Mouse (Mus musculus) testis, adult 2 months (tissue): Measurements from ENCODE around the gene Hoxb8. TPM values are rescaled to one million over a fixed set of nuclear protein-coding genes. Genes with fewer than 3 reads are reported as not detected.

Experiments used
- H3K27ac ChIP-seq: fragments of 200-500 bp; 2 replicates; pipeline ENCODE4 v1.5.1; 2012; ENCODE audit warnings: low read depth, low read length; ENCODE audit not compliant: control insufficient read depth, insufficient read depth
- H3K27me3 ChIP-seq: fragments of 200-500 bp; 2 replicates; pipeline ENCODE4 v1.6.1; 2012; ENCODE audit warnings: mild to moderate bottlenecking, low read length, moderate library complexity; ENCODE audit not compliant: control insufficient read depth, insufficient read depth
- H3K36me3 ChIP-seq: fragments of 200-500 bp; 2 replicates; pipeline ENCODE4 v1.6.1; 2012; ENCODE audit warnings: mild to moderate bottlenecking, low read length; ENCODE audit not compliant: control insufficient read depth, insufficient read depth
- H3K4me1 ChIP-seq: fragments of 200-500 bp; 2 replicates; pipeline ENCODE4 v1.6.1; 2012; ENCODE audit warnings: low read length; ENCODE audit not compliant: control insufficient read depth, insufficient read depth
- H3K4me3 ChIP-seq: fragments of 200-500 bp; 2 replicates; pipeline ENCODE4 v1.5.1; 2012; ENCODE audit warnings: low read depth, mild to moderate bottlenecking, low read length, moderate library complexity, mixed read lengths; ENCODE audit not compliant: control insufficient read depth
- CTCF ChIP-seq: fragments of 200-500 bp; IDR thresholded peaks from 2 replicates; pipeline ENCODE4 v1.5.1; 2012; ENCODE audit warnings: low read depth, mild to moderate bottlenecking, inconsistent platforms, low read length, moderate library complexity; ENCODE audit not compliant: control insufficient read depth, insufficient read depth, insufficient replicate concordance
- POLR2A ChIP-seq: fragments of 200-500 bp; IDR thresholded peaks from 2 replicates; pipeline ENCODE4 v1.6.1; 2012; ENCODE audit warnings: low read depth, mild to moderate bottlenecking, inconsistent platforms, low read length, moderate library complexity; ENCODE audit not compliant: control insufficient read depth
- polyA plus RNA-seq: library from polyadenylated mRNA; depleted of rRNA; stranded (reverse); fragments of >200 nt; gene quantifications from 2 replicates; pipeline ENCODE4 v1.2.3, GENCODE M21; 2012

The Hoxb8 gene
- polyA plus RNA-seq, 1 experiment: 0.11 TPM

DNA sequence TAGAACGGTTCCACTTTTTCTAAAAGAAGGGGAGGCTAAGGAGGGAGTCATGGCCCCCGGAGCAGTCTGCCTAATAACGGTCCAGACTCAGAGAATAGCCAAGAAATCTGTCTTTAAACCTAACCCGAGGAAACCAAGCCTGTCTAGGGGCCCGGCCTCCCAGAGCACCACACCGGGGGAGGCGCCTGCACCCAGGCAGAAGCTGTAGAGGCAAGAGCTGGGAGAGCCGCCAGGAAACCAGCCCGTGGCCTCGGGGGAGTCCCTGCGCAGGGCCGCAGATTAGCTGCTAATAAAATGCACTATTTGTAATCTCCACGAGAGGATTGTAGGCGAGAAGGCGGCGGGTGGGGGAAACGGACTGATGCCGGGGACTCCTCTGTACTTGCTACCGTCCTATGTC lies 11.8 kb upstream of the Hoxb8 start:
- H3K36me3 ChIP-seq: no peaks in the 10 kb centered on the region
- H3K4me3 ChIP-seq: no peak overlapping the region
- peaks cover 8% of the 10 kb centered on the region for H3K27me3 ChIP-seq
- TF ChIP-seq CTCF (no peak), POLR2A (no peak)
- no peak overlapping the region for H3K27ac ChIP-seq
- peaks cover 15% of the 10 kb centered on the region for H3K4me1 ChIP-seq

DNA sequence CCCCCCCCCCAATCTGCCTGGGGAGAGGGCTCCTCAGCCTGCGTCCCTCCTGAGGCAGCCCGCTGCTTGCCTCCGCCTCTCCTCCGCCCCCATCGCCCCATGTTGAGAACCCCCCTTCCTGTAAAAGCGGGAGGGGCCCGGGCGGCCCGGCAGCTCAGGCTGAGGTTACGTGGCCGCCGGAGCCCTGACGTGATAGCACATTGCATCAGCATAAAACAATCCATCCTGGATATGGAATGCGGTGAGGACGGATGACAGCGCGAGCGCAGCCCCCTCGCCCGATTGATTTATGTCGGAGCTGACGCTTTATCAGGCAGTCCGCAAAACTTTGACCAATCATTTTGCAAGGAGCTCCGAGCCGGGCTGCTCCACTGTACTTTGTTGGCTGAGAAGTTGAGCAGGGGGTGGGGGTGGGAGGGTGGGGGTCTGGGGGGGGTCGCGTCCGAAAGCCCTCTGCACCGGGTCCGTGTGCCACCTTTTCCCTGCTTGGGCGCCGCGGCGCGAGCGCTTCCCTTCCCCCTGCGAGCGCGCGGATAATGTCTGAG lies 10.6 kb upstream of the Hoxb8 start, which contains the start of gene Hoxb9:
Gene Hoxb9, plus strand, starts transcription at position 462 of the 545 bp plus-strand sequence.
- H3K27ac ChIP-seq: no peak within 1 kb of the TSS
- peaks cover 8% of the 10 kb centered on the region for H3K27me3 ChIP-seq
- H3K36me3 ChIP-seq: no peaks in the 10 kb centered on the region
- no peak for TF ChIP-seq POLR2A
- TF ChIP-seq CTCF: no peak
- H3K4me3 ChIP-seq: peak within 1 kb of the TSS; percentile 39
- H3K4me1 ChIP-seq: peaks cover 15% of the 10 kb centered on the region

DNA sequence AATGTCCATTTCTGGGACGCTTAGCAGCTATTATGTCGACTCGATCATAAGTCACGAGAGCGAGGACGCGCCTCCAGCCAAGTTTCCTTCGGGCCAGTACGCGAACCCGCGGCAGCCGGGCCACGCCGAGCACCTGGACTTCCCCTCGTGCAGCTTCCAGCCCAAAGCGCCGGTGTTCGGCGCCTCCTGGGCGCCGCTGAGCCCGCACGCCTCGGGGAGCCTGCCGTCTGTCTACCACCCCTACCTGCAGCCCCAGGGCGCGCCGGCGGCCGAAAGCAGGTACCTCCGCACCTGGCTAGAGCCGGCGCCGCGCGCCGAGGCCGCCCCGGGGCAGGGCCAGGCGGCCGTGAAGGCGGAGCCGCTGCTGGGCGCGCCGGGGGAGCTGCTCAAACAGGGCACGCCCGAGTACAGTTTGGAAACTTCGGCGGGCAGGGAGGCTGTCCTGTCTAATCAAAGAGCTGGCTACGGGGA lies 10.1 kb upstream of the Hoxb8 start:
- H3K4me3 ChIP-seq: peak overlapping the region; percentile 39
- H3K4me1 ChIP-seq: peaks cover 15% of the 10 kb centered on the region
- TF ChIP-seq CTCF (no peak), POLR2A (no peak)
- H3K27ac ChIP-seq: no peak overlapping the region
- H3K27me3 ChIP-seq: peaks cover 8% of the 10 kb centered on the region
- no peaks in the 10 kb centered on the region for H3K36me3 ChIP-seq

DNA sequence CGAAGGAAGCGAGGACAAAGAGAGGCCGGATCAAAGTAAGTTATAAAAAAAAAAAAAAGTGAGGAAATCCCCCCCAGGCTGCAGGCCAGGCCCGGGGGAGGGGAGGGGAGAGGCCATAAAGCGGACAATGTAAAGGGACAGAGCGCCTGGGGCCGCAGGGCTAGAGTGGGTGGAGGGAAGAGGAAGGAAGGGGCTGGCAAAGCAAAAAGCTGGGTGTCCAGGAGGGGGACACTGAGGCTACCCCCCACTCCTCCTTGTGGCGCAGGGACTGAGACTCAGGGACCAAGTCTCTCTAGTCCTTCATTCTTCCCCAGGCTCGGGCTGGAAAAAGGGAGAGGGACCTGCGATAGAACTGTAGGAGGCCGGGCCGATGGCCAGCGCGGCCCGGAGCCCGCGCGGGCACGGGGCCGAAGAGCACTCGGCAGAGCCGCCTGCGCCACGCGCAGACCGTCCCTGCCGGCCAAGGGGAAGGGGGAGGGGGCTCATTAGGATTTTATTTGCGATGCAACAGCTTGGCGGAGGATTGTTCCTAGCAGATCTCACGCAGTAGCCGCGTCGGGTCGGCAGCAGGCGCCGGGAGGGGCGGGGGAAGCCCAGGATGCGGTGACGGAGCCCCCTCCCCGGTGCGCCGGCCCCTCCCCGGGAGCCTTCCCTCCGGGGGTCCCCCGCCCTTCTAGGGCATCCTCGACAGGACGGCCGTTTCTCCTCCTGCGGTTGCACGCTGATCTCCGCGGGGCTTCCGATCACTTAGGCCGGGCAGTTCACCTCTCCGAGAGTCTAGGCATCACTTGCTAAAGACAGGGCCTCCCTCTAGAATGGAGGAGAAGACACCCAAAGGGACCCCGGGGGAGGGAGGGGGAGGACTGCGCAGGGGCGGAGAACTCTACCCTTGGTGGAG lies 9.4 kb upstream of the Hoxb8 start:
- no peaks in the 10 kb centered on the region for H3K36me3 ChIP-seq
- peaks cover 16% of the 10 kb centered on the region for H3K4me1 ChIP-seq
- H3K4me3 ChIP-seq: peak overlapping the region; percentile 32
- peaks cover 8% of the 10 kb centered on the region for H3K27me3 ChIP-seq
- no peak for TF ChIP-seq CTCF
- no peak for TF ChIP-seq POLR2A
- no peak overlapping the region for H3K27ac ChIP-seq

DNA sequence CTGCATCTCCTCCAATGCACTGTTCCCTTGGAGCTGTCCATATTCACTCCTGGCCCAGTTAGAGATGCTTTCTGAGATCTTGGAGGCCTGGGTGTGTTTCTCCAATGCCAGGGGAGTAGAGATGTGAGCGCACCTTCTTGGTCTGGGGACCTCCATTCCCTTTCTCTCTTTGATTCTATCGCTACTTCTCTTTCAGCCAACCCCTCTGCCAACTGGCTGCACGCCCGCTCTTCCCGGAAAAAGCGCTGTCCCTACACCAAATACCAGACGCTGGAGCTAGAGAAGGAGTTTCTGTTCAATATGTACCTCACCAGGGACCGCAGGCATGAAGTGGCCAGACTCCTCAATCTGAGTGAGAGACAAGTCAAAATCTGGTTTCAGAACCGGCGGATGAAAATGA lies 7.3 kb upstream of the Hoxb8 start:
- Histone ChIP-seq H3K4me1 (peaks cover 17% of the 10 kb centered on the region), H3K27me3 (peaks cover 10% of the 10 kb centered on the region), H3K36me3 (no peaks in the 10 kb centered on the region), H3K27ac (no peak overlapping the region), H3K4me3 (no peak overlapping the region)
- TF ChIP-seq POLR2A (no peak), CTCF (no peak)

DNA sequence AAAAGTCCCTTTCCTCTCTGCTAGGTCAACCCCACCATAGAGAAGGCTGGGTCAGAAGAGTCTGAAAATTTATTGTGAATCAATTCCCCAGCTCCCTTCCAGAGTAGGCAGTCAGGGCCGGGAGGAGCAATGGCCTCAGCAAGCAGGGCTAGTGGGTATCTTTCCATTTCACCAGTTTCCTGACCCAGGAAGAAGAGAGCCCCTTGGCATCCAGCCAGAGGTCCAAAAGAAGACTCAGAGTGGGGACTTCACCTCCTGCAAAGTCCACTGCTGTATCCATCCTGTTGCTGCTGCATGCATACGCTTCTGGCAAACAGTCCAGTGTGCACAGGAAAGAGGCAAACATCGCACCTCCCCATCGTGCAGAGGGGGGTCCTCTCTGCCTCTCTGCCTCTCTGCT lies 5.8 kb upstream of the Hoxb8 start:
- TF ChIP-seq CTCF: no peak
- TF ChIP-seq POLR2A: no peak
- H3K4me3 ChIP-seq: no peak overlapping the region
- H3K4me1 ChIP-seq: peaks cover 13% of the 10 kb centered on the region
- H3K27me3 ChIP-seq: peaks cover 12% of the 10 kb centered on the region
- H3K36me3 ChIP-seq: no peaks in the 10 kb centered on the region
- no peak overlapping the region for H3K27ac ChIP-seq
